Mouse (Mus musculus) G1E-ER4 (cell line): ENCODE data around the gene Amer1. TPM values are rescaled to one million over a fixed set of nuclear protein-coding genes. Genes with fewer than 3 reads are reported as not detected.

Experiments
- GATA1 ChIP-seq: IDR thresholded peaks from one replicate; pipeline ENCODE4 v1.8.0; 2012; ENCODE audit warnings: low read length, inconsistent platforms
- polyA plus RNA-seq: library from polyadenylated mRNA; stranded (reverse); fragments of >175 nt; gene quantifications from 2 replicates; pipeline ENCODE4 v1.2.3, GENCODE M21; 2012

Gene Amer1
- polyA plus RNA-seq, result 0.46 and 0.64 TPM in 2 replicates

- no peak for TF ChIP-seq GATA1
These were observed at the start of gene Amer1 for GRCm38 (mm10) chrX:95444776-95445111. TSS of gene Amer1 (minus strand) at chrX:95444872.

- no peak for TF ChIP-seq GATA1
These were observed 12.5 kb upstream of the Amer1 start for GRCm38 (mm10) chrX:95457166-95457565.

GRCm38 (mm10) chrX:95445866-95446265 lies 1.2 kb upstream of the Amer1 start:
- no peak for TF ChIP-seq GATA1

- TF ChIP-seq GATA1, result no peak
These were observed 469 bp upstream of the Amer1 start for GRCm38 (mm10) chrX:95445141-95445540.

- no peak for TF ChIP-seq GATA1
These were observed 535 bp downstream of the Amer1 start for GRCm38 (mm10) chrX:95443898-95444775.

- TF ChIP-seq GATA1, result no peak
These were observed 1.3 kb downstream of the Amer1 start for GRCm38 (mm10) chrX:95443390-95443789.

GRCm38 (mm10) chrX:95442261-95442660 lies 2.4 kb downstream of the Amer1 start:
- no peak for TF ChIP-seq GATA1

GRCm38 (mm10) chrX:95441290-95441689 lies 3.4 kb downstream of the Amer1 start:
- no peak for TF ChIP-seq GATA1

GRCm38 (mm10) chrX:95438491-95438890 lies 6.2 kb downstream of the Amer1 start:
- no peak for TF ChIP-seq GATA1

- no peak for TF ChIP-seq GATA1
These were observed 7.4 kb downstream of the Amer1 start for GRCm38 (mm10) chrX:95437236-95437635.

GRCm38 (mm10) chrX:95373101-95373500 lies 71.6 kb downstream of the Amer1 start:
- TF ChIP-seq GATA1, result no peak

Other genes with a start within 250 kb of the Amer1 start
- not detected in 2 replicates for gene Arhgef9, start 248.0 kb downstream of the Amer1 start, polyA plus RNA-seq
- not detected in 2 replicates for gene Asb12, start 113.1 kb upstream of the Amer1 start, polyA plus RNA-seq
- gene Pfn5, start 113.2 kb upstream of the Amer1 start, polyA plus RNA-seq, result not detected in 2 replicates
- 0.12 and 0.32 TPM in 2 replicates for gene Zc4h2, start 213.6 kb upstream of the Amer1 start, polyA plus RNA-seq